Mouse (Mus musculus) adrenal gland, adult (tissue): ENCODE measurements around the gene Gpr87.
A peak's percentile ranks its signal among the peaks of the same experiment; 100 is the strongest.

Experiments used
- DNase-seq, 2 experiments: peaks; one replicate each; pipeline ENCODE4 v3.0.0; 2022 to 2023; ENCODE audit warnings: low spot score in 1 of 2; ENCODE audit not compliant: inconsistent age in 2 of 2

Gpr87 gene

DNA sequence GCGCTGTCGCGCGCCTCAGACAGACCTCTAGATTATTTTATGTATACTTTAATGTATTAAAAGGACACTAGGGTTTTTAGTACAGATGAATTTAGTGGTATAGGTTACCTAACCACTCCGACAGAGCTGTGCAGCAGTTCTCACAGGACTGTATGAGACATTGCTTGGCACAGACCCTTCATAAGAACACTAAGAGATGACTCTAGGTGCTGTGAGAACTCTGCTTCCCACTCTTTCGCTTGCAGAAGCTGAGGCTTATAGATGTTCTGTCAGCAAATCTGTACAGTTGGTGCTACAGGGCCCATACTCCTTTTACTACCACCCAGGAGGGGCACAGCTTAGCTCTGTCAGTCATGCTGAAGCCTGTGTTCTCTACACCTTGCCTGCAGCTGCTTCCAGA, 3.2 kb downstream of the Gpr87 start:
- no peak for DNase-seq

DNA sequence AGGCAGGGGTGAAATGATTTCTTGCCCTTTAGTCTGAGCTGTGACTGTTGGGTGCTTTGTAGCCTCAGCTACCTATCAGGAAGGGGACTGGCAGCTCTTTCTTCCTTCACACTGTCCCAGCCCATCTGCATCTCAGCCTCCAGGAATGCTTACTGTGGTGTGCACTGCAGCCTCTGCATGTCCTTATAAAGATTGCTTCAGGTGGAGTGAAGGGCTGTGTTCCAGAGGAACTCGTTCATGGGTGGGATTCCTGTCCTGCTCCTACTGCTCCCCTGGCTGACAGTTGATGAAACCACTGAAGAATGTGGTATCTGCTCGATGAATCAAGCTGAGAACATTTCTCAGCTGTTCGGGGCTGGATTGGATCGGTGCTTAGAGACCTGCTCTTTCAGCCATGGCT, 7.6 kb downstream of the Gpr87 start:
- no peak for DNase-seq

DNA sequence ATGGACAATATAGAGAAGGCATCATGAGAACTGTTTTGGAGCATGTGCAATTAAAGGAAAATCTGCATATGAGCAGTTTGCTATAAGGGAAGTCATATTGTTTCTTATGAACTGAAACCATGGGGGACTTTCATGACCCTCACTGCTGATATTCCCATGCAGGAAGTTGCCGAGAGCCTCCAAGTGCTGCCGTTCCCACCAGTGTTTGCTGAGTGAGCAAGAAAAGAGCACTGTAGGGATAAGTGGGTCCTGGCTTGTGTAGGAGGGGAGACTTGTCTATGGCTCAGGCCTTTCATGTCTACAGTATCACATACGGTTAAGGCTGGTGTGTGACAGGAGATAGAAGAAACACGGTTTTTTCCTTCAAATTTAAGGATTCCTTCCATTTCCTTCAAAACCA, 9.2 kb downstream of the Gpr87 start:
- no peak for DNase-seq

DNA sequence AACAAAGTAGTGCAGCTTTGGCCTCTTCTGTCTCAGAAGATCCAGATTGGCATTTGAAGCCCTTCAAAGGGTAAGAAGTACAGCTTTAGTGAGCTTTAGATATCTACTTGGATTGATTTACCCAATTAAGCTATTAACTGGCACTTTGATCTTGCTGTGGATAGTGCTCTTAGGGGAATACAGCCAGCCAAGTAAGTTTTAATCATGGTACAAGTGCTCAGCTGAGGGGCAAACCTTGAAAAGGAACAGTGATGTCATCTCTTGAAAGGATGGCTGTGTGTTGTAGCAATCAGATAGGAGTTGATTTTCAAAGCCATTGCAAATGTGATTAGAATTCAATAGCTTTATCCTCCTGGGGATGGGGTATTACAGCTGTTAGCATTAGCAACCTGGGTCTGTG, 12.8 kb downstream of the Gpr87 start:
- no peak for DNase-seq

DNA sequence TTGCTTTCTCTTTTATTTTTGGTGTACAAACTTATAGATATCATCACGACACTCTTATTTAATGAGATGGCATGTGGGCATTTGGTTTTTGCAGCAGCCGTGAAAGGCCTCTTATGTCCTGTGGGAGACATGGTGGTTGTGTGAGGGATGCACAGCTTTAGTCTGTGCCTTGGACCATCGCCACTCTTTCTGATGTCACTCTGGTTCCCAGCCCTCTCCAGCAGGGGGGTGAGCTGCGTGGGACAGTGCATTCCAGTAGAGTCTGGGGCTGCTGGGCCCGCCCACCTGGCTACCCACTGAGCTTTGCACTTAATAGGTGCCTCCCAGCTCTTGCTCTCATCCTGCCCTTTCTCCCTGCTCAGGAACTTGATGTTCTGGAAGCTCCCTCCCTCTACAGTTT, 13.8 kb downstream of the Gpr87 start:
- no peak for DNase-seq

DNA sequence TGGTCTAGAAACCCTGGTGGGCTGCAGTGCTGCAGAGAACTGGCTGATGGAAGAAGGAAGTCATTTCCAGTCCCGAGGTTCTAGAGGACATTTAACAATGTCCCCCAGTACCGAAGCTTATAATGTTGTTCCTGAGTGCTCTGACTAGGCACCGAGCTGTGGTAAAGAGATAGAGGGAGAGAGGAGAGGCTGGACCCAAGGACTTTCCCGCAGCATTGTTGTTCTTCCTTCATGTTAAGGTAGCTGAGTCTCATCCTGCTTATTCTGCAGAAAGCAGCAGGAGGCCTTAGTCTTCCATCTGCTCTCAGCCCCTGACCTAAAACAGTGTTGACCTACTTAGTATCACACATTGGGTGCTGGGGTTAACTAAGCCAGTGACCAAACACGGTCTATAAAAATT, 18.0 kb downstream of the Gpr87 start:
- DNase-seq, result peak in 1 of 2 experiments; percentile 49

DNA sequence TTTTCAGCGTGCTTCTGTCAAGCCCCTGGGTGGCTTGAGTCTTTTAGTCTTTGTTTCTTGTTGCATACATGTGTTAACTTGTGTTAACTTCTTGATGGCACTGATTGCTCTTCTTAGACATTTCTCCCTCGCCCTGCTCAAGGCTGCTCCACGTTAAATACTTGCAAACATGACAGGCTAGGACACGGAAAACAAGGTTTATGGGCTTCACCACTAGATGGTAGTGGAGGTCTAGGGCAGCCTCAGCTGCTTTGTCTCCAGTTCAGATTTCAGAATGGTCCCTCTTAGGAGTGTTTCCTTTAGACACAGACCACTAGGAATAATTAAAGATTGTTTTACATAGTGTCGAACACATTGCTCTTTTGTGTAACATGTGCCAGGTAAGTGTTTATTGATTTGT, 19.7 kb downstream of the Gpr87 start:
- peak; percentile 40 to 86 for DNase-seq

DNA sequence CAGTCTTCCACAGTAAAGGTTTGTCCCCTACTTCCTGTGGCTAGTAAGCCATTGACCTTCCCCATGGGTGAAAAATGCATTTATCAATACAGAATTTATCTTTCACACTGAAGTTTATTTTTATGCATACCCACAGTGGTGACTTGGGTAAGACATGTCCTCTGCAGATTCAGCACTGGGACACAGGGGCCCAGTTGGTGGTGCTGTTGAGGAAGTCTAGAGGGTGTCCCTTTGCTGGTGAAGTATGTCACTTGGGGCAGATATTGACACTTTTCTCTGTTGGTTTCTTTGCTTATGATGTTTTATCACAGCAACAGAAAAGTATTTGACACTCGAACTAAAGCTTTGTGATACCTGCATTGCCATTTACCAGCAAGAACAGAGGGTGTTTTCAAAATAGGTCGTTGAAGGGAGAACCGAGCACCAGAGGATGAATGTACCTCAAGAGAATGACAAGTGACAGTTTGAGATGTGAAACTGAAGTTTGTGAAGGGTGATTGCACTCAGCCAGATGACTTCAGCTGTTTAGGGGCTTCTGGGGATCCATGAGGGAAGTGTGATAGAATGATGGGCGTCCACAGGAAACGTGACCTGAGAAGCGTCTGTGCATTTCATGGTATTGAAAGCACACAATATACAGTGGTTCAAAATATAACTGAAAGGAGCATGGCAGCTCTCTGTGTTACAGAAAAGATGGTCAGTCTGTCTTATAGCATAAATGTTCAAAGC, 20.3 kb downstream of the Gpr87 start:
- DNase-seq, result no peak

DNA sequence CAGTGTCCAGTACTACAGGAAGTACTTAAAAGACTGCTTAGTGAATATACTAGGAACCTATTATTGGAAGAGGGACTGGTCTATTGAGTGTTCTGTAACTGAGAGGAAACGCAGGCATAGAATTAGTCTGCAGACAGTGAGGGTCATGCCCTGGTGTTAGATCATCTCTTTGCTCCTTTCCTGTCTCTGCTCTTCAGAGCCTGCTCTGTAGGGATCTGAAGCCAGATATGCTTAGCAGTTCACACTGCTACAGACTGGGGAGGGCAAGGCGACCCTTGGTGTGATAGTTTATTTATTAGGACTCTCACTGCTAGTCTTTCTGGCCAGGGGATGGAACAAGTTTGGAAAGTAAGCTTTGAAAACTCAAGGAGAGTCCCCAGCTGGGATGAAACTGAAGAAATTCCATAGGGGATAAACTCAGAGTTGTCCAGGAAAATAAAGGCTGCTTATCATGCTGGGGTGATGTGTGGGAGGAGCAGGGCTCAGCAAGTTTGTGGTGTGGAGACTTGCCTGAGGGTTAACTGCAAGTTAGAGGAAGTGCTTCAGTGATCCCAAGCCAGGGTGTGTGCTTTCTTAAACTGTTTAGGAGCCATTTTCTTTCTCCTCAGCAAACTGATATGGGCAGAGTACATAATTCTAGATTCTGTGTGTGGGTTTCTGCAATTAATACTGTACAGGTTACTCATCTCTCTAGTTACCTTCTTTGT, 24.8 kb downstream of the Gpr87 start:
- DNase-seq, result no peak

DNA sequence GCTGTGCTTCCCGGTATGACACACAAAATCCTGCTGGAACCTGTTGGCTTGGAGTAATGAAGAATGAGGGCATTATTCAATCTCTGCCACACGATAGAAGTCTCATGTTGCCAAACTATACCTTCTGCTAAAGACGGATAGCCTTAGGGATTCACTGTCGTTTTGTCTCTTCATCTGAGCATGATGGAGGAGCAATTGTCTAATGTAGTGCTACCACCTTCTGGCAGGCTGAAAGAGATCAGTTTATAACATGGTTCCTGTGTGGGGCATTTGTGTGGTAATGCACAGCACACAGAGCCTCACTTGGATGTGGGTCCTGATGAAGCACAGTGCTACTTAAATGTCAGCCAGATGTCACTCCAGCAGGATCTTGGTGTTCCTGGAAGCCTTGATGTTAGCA, 25.7 kb downstream of the Gpr87 start:
- peak in 1 of 2 experiments; percentile 61 for DNase-seq

DNA sequence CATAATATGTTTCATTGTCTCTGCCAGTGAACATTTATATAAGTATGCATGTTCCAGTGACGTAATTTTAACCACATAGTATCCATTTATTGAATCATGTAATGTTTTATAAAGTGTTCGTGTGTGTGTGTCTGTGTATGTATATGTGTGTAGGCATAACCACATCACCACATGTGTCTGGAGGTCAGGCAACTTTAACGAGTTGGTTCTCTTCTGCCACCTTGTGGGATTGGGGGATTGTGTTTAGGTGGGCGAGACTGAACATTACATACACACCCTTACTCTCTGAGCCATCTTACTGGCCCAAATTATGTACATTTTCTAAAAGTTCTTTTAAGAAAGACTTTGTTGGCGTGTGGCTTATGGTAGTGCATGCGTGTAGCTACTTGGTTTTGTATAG, 26.4 kb downstream of the Gpr87 start:
- DNase-seq, result no peak

DNA sequence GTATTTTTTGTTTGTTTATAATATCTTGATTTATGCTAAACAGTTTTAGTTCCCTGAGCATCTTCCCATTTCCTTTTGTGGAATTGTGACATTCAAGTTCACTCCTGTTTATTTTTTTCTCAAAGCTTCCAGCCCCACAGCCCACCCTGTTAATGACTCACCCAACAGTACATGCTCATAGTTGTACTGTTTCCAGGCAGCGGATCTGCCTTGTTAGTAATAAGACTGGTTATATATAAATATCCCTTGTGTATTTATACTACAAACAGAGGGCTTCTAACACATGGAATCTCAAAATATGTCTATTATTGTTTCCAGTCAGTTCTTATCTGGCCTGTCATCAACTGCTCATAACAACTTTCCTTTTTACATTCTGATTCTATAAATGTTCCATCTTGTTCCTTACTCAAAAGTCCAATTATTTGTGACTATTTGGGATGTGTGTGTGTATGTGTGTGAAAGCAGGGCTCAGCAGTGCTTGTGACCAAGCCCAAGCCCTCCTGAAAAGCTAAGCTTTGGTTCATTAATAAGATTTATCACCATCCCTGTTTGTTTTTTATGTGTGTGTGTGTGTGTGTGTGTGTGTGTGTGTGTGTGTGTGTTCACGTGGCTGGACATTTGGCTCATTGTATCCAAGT, 27.4 kb downstream of the Gpr87 start:
- DNase-seq, result no peak

DNA sequence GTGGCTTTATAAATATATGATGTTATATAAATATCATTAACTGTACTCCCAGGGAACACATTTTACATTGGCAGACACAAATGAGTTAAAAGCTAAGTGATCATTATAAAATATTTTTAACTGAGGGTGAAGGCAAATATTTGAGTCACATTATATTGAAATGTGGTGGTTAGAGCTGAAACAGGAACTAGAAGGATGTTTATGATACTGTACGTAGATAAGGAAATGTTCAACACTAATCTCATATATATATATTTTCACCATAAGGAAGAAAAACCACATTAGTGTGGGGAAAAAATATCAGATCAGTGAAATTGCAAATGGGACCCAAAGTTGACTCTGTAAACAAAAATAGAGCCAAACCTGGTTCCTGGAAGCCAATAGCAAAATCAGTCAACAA, 34.4 kb downstream of the Gpr87 start:
- no peak for DNase-seq

DNA sequence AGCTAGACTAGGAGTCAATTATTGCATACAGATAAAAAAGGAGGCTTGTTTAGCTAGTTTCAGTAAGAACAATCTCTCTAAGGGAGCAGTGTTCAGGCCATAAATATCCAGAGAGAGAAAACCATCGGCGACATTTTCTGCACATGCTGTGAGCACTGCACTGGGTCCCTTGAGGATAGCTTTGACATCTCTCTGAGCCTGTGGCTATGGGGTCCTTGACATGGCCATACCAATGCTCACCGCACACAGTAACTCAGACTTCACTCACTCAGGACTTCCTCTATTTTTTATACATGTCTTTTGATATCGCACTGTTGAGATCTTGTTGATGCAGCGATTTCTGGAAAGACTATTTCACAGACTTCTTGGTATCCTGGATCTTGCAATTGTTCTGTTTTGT, 37.9 kb downstream of the Gpr87 start:
- no peak for DNase-seq

DNA sequence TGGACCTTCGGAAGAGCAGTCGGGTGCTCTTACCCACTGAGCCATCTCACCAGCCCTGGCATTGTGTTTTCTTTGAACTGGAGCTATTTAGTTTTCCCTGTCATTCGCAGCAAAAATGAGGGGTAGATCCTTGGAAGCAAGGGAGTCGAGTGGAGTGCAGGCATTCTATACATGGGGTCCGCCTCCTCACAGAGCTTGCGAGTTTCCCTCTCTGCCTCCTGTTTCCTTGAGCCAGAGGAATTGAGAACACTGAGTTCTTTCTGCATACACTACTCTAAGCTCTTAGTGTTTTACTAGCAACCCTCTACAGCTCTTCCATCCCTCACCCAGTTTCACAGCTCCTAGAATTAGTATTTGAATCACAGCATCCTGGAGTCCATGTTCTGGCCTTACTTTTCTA, 39.5 kb downstream of the Gpr87 start:
- DNase-seq, result no peak

DNA sequence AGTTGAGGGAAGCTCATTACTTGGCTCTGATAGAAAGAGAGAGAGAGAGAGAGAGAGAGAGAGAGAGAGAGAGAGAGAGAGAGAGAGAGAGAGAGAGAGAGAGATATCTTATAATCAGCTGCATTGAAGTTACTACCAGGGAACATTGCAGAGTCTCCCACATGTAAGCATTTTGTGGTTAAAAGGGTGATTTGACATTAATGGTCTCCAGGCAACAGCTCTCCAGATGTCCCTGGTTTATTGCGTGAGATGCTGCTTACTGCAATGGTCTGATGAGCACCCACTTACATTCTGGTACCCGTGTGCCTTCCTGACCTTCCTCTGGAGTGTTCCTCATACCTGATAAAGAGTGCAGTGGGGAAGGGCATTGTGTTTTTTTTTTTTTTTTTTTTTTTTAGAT, 40.0 kb downstream of the Gpr87 start:
- DNase-seq, result no peak

DNA sequence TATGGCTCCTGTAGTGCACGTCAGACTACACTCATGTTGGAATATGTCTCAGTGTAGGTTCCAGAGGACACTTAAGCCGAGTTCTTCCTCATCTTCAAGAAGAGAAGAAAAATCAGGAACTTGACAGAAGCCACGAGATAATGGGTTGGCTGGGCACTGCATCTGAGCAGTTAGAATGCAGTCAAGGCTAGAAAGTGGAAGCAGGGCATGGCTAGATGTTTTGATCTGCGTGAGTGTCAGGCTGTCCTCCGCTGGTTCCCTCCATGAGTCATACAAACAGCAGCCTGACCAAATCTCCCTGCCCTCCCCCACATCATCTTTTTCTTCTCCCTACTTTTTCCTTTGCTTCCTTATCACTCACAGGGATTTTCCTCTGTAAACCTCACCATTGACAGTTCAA, 41.5 kb downstream of the Gpr87 start, which contains the start of gene P2ry14:
TSS of gene P2ry14 (minus strand) at position 195 of the 400 bp plus-strand sequence.
- peak; percentile 68 to 83 for DNase-seq

DNA sequence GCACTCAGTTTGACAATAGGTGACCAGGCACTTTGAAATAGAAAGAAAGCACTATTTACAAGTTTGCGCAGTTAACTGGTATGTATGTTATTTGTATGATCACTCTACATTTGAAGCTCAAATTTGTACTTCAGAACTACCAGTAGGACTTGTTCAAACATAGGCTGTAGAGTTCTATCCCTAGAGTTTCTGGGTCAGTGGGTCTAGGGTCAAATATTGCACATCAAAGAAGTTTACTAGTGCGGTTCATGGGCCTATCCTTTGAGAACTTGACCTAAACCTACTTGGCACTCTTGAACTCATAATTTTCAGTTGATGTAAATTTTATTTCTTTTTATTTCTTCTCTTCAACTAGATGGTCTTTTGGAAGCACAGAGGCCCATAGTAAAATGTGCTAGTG, 44.3 kb downstream of the Gpr87 start:
- no peak for DNase-seq

DNA sequence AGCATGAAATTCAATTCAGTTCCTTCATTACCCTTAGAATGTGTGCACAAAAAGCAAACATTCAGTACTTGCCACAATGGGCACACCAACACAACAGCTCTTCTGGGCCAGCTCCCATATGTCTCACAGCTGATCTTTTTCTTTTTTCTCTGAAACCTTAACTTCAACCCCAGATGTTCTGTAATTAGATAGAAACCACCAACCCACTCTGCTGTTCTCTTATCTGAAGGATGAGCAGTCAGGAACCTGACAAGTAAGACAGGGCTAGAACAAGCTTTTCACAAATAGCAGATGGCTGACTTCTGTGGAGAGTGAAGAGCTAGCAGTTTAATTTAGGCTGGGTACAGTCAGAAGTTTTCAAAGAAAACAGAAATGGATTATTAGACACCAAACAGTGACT, 45.3 kb downstream of the Gpr87 start:
- no peak for DNase-seq

DNA sequence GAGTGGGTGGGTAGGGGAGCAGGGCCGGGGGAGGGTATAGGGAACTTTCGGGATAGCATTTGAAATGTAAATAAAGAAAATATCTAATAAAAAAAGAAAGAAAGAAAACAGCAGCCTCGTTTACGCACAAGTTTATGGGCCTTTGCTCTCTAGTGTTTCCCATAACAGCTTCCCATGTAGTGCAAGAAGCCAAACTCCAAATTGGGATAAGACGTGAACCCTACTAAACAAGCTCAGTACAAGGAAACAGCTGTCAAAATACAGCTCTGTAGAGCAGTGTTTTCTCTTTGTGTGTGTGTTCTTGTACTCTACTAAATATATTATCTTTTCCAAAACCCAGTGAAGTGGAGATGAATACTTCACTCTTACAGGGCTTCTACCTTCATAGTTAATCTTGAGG, 49.7 kb downstream of the Gpr87 start:
- no peak for DNase-seq

DNA sequence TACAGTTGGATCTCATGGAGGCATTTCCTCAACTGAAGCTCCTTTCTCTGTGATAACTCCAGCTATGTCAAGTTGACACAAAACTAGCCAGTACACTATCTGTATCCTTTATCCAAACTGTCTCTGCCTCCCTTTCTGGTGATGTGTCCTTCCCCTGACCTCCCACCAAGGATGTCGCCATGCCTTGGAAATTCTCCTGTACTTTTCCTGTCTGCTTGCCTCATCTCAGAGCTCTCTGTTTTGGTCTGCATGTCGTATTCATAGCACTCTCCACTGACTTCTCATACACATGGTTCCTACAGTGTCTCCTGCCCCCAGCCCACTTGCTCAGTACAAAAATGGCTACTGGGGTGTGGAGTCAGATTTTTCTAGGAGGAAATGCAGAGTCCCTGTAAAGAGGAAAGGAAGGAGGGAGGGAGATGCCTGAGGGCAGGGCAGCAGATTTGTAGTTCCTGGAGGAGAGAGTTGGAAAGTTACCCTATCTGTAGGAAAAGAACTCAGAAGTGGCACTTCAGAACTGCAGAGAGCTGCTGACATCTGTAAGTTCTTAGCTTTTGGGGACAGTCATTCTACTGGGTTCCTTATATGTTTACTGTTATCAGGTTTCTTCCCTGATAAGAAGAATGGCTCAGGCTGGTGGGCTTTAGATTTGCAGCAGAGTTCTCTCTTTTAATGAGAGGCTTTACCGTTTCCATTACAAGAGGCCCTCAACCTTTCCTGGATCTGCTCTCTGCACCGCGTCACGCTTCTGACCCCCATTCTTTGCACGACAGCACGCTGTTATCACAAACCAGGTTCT, 53.2 kb downstream of the Gpr87 start:
- DNase-seq, result peak in 1 of 2 experiments; percentile 58
